Mouse (Mus musculus): ENCODE results near the gene Gm11084. TPM values are rescaled to one million over a fixed set of nuclear protein-coding genes. Genes with fewer than 3 reads are reported as not detected.

The Gm11084 gene
- total RNA-seq (2023) = not detected in 2 replicates

GRCm38 (mm10) chr2:72986616-72987015, at the start of gene Gm11084:
TSS of gene Gm11084 (minus strand) at chr2:72986716.

GRCm38 (mm10) chr2:72980337-72981074, 6.0 kb downstream of the Gm11084 start, which contains the start of gene Sp3:
TSS of gene Sp3 (minus strand) at chr2:72980446.

Other genes starting within 250 kb of the Gm11084 start
- gene Sp3, start 6.3 kb downstream of the Gm11084 start, total RNA-seq (2023) = 162 and 167 TPM in 2 replicates
- gene Ola1, start 232.2 kb upstream of the Gm11084 start, total RNA-seq (2023) = 17.6 and 22.0 TPM in 2 replicates

Data from neutrophil, adult 65 days (primary cell).